Mouse (Mus musculus): ENCODE data around the gene Slc1a5.
A peak's percentile ranks its signal among the peaks of the same experiment; 100 is the strongest.

GRCm38 (mm10) chr7:16738073-16738696, 43.0 kb upstream of the Slc1a5 start, which contains the start of gene Ap2s1:
- no peak for TF ChIP-seq CTCF (IDR thresholded peaks at IDR 0.05; ENCODE audit: low read depth)
- TF ChIP-seq EP300 (IDR thresholded peaks at IDR 0.05; ENCODE audit: low read depth) = peak; percentile 60
